Mouse (Mus musculus): Measurements from ENCODE around the gene Crls1. TPM values are rescaled to one million over a fixed set of nuclear protein-coding genes. Genes with fewer than 3 reads are reported as not detected.

Gene Crls1
- polyA plus RNA-seq, 1 experiment from 2014 or later = 21.8 TPM

DNA sequence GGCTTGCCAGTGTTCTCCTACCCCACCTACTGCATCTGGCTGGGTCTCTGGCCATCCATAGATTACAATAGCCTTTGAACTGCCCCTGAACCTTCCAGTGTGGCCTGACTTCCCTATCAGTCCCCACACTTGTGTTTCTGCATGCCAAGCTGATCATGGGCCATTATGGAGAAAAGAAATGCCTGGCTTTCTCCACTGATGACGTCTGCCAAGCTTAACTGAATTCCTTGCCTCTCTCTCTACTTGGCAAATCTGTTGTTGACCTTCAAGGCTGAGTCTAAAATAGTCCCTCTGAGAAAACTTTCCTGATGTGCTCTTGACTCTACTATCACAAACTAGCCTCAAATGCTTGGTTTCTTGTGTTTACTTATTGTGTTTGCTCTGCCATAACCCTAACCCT, 51.7 kb downstream of the Crls1 start:
- Histone ChIP-seq H3K4me2 (no peak overlapping the region), H3K4me1 (replicated peaks) (0 out of 2 replicates have a peak, but pooled peaks cover 4% of the 10 kb centered on the region), H3K9me3 (no peaks in the 10 kb centered on the region), H3K27ac (replicated peaks) (no peak overlapping the region), H3K36me3 (no peaks in the 10 kb centered on the region), H3K9ac (no peak overlapping the region), H3K27me3 (no peaks in the 10 kb centered on the region), H3K4me3 (no peak overlapping the region)
- WGBS = 78% methylated on average over 1 of the region's 1 CpGs
- ATAC-seq (ENCODE audit: low read depth) = no peak

DNA sequence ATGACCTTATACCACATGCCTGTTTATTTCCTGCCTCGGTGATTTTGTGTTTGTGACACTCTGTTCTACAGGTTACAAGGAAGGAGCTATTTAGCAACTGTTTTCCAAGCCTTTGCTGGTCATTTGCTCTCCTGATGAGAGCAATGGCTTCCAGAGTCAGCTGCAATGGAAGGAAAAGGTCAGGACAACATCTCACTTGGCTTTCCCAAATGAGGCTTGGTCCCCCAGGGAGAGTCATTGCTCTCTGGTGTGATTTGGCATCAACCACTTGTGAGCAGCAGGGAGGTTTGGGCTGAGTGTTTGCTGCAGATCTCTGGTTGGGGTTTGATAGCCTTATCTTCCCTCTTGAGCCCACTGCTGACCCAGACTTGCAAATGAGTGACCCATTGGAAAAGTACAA, 54.1 kb downstream of the Crls1 start:
- Histone ChIP-seq H3K4me1 (replicated peaks) (0 out of 2 replicates have a peak, but pooled peaks cover 4% of the 10 kb centered on the region), H3K9ac (no peak overlapping the region), H3K27me3 (no peaks in the 10 kb centered on the region), H3K27ac (replicated peaks) (no peak overlapping the region), H3K4me3 (no peak overlapping the region), H3K4me2 (no peak overlapping the region), H3K36me3 (no peaks in the 10 kb centered on the region), H3K9me3 (no peaks in the 10 kb centered on the region)
- no peak for ATAC-seq (ENCODE audit: low read depth)
- WGBS = 83% methylated on average over 1 of the region's 1 CpGs

DNA sequence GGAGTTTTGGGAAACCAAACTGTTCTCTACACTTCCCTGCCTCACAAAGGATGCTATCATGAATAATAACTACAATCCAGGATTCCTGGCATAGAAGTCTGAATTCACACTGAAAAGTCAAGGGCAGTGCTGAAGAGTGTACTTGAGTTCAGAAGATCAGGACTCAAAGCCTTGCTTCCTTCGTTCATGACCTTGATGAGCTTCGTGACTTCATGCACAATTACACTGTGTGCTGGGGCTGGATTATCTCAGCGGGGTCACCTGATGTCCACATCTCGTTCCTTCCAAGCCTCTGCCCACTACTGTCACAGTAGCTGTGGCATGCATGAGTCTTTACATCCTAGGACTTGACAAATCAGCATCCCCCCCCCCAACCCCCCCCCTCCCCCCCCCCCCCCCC, 55.2 kb downstream of the Crls1 start:
- Histone ChIP-seq H3K4me3 (no peak overlapping the region), H3K27ac (replicated peaks) (no peak overlapping the region), H3K4me2 (no peak overlapping the region), H3K36me3 (no peaks in the 10 kb centered on the region), H3K9me3 (no peaks in the 10 kb centered on the region), H3K4me1 (replicated peaks) (0 out of 2 replicates have a peak, but pooled peaks cover 4% of the 10 kb centered on the region), H3K27me3 (no peaks in the 10 kb centered on the region), H3K9ac (no peak overlapping the region)
- WGBS = 82% methylated on average over 4 of the region's 4 CpGs
- ATAC-seq (ENCODE audit: low read depth) = no peak

DNA sequence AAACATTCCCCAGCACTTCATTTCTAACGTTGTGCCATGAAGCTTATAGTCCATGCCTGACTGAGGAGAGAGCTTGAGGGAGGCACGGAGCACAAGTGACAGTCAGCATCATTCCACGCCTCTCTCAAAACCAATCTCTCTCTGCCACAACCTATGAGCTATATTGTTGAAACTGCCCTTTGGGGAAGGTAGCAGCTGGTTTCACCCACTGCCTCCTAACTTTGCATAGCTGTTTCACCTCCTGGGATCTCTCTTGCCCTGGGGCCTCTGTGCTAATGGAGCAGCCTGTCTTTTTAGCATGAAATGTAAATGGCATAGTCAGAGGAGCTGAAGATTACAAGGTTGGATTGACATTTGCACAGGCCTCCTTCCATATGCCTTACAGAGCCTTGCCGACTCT, 55.6 kb downstream of the Crls1 start:
- H3K4me3 ChIP-seq = no peak overlapping the region
- no peaks in the 10 kb centered on the region for H3K36me3 ChIP-seq
- no peak overlapping the region for H3K27ac ChIP-seq (replicated peaks)
- H3K4me1 ChIP-seq (replicated peaks) = 0 out of 2 replicates have a peak, but pooled peaks cover 4% of the 10 kb centered on the region
- H3K4me2 ChIP-seq = no peak overlapping the region
- H3K9ac ChIP-seq = no peak overlapping the region
- H3K27me3 ChIP-seq = no peaks in the 10 kb centered on the region
- peak; percentile 43; the same call in 1 of the 2 replicates for ATAC-seq (ENCODE audit: low read depth)
- no peaks in the 10 kb centered on the region for H3K9me3 ChIP-seq
- 53% methylated on average over 3 of the region's 4 CpGs for WGBS

DNA sequence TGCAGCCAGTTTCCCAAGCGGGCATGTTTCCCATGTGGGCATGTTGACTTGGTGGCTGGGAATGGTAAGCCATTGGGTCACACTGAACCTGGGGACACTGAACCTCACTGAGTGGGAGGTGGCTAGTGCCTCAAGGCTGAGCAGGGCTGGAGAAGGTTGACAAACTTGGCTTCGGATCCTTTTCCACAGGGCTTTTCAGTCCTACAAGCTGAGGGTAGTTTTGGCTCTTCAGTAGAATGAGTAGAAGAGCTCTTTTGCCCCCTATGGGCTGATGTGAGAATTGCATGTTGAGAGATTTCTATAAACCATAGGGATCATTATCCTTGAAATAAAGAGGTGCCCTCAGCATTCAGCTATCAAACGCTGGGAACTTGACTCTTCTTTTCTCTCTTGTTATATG, 57.0 kb downstream of the Crls1 start:
- Histone ChIP-seq H3K27me3 (no peaks in the 10 kb centered on the region), H3K27ac (replicated peaks) (no peak overlapping the region), H3K9me3 (no peaks in the 10 kb centered on the region), H3K4me1 (replicated peaks) (0 out of 2 replicates have a peak, but pooled peaks cover 4% of the 10 kb centered on the region), H3K36me3 (no peaks in the 10 kb centered on the region), H3K9ac (no peak overlapping the region), H3K4me2 (no peak overlapping the region), H3K4me3 (no peak overlapping the region)
- ATAC-seq (ENCODE audit: low read depth) = peak; percentile 40; the same call in 1 of the 2 replicates
- 39% methylated on average over 3 of the region's 3 CpGs for WGBS

DNA sequence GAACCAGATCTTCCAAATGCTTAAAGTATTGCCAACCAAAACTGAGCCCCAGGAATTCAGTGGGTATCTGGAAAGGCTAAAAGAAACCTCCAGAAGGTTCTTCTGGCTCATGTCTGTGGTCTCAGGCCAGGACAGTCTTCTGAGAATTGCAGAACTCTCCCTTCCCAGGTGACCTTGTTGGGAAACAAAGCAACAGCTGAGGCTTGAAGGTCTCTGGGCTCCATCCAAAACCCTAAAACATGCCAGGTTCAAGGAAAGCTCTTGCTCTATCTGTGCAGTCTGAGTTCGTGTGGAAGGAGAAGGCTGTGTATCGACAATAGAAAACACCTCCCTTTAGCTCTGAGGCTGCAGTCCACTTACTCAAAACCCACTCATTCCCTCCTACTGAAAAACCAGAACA, 58.5 kb downstream of the Crls1 start:
- H3K4me1 ChIP-seq (replicated peaks) = 0 out of 2 replicates have a peak, but pooled peaks cover 4% of the 10 kb centered on the region
- ATAC-seq (ENCODE audit: low read depth) = no peak
- no peaks in the 10 kb centered on the region for H3K36me3 ChIP-seq
- H3K9me3 ChIP-seq = no peaks in the 10 kb centered on the region
- no peak overlapping the region for H3K4me2 ChIP-seq
- no peak overlapping the region for H3K4me3 ChIP-seq
- H3K9ac ChIP-seq = no peak overlapping the region
- no peaks in the 10 kb centered on the region for H3K27me3 ChIP-seq
- 74% methylated on average over 2 of the region's 2 CpGs for WGBS
- H3K27ac ChIP-seq (replicated peaks) = no peak overlapping the region

DNA sequence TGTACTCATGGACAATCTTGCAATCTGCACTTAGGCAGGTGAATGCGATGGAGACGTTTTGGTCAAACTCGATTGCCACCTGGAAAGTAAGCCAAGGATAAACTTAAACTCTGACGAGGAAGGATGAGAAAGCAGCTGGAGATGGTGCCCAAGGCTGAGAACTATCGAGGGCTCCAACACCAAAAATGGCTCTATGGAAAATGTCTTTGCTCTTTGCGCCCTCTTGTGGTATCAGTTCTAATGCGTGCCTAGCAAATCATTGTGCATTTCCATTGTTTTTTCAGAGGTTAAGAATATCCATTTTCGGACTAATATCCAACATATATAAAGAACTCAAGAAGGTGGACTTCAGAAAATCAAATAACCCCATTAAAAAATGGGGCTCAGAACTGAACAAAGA, 60.3 kb downstream of the Crls1 start:
- Histone ChIP-seq H3K4me1 (replicated peaks) (0 out of 2 replicates have a peak, but pooled peaks cover 4% of the 10 kb centered on the region), H3K9ac (no peak overlapping the region), H3K36me3 (no peaks in the 10 kb centered on the region), H3K4me3 (no peak overlapping the region), H3K27ac (replicated peaks) (no peak overlapping the region), H3K27me3 (no peaks in the 10 kb centered on the region), H3K4me2 (no peak overlapping the region), H3K9me3 (peaks cover 5% of the 10 kb centered on the region; the same call in 1 of the 2 replicates)
- 28% methylated on average over 8 of the region's 8 CpGs for WGBS
- no peak for ATAC-seq (ENCODE audit: low read depth)

DNA sequence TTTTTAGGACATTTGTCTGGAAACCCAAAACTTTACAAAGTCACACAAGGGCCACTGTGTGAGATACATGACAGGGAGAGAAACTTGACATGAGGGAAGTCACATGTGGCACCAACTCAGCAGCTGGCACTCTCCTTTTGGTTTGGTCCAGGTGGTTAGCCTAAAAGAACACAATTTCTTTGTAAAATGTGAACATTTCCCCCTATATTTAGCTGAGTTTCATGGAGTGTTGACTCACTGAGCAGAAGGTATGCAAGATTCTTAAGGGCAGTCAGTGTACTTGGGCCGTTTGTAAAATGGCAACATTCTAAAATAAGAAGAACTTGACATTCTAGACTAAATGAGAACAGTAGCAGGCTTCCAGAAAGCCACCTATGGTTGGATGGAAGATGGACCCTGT, 68.3 kb downstream of the Crls1 start:
- no peak for ATAC-seq (ENCODE audit: low read depth)
- H3K4me3 ChIP-seq = no peak overlapping the region
- H3K4me2 ChIP-seq = no peak overlapping the region
- H3K27me3 ChIP-seq = no peaks in the 10 kb centered on the region
- H3K27ac ChIP-seq (replicated peaks) = no peak overlapping the region
- peaks cover 8% of the 10 kb centered on the region; the same call in 1 of the 2 replicates for H3K9me3 ChIP-seq
- no peak overlapping the region for H3K9ac ChIP-seq
- H3K36me3 ChIP-seq = no peaks in the 10 kb centered on the region
- H3K4me1 ChIP-seq (replicated peaks) = no peaks in the 10 kb centered on the region
- 77% methylated on average over 1 of the region's 1 CpGs for WGBS

Other genes with a start within 250 kb of the Crls1 start
- gene Shld1, start 159.7 kb upstream of the Crls1 start, polyA plus RNA-seq (2015; fragmentation: Nextera tagmentation; extraction: Ambion mirVana) = 21.5 and 24.7 TPM in 2 replicates
- 54.9 and 57.5 TPM in 2 replicates for gene Chgb, start 65.4 kb upstream of the Crls1 start, polyA plus RNA-seq (2015; fragmentation: Nextera tagmentation; extraction: Ambion mirVana)
- gene Trmt6, start 30.6 kb upstream of the Crls1 start, polyA plus RNA-seq (2015; fragmentation: Nextera tagmentation; extraction: Ambion mirVana) = 19.4 and 25.0 TPM in 2 replicates
- 5.2 and 7.0 TPM in 2 replicates for gene Mcm8, start 30.5 kb upstream of the Crls1 start, polyA plus RNA-seq (2015; fragmentation: Nextera tagmentation; extraction: Ambion mirVana)
- gene Lrrn4, start 34.2 kb downstream of the Crls1 start, polyA plus RNA-seq (2015; fragmentation: Nextera tagmentation; extraction: Ambion mirVana) = 0.11 and 0.21 TPM in 2 replicates
- gene Fermt1, start 99.2 kb downstream of the Crls1 start, polyA plus RNA-seq (2015; fragmentation: Nextera tagmentation; extraction: Ambion mirVana) = 0.65 TPM in 1 of 2 replicates, not detected in the other